Mouse (Mus musculus): ENCODE measurements around the gene Dgki. TPM values are rescaled to one million over a fixed set of nuclear protein-coding genes. Genes with fewer than 3 reads are reported as not detected.

The Dgki gene
- polyA plus RNA-seq (2017; shearing (Covaris generic)), result 0.63 TPM

GRCm38 (mm10) chr6:37299562-37300390 is at the start of gene Dgki:
Dgki (minus strand) TSS chr6:37300184.

GRCm38 (mm10) chr6:36809747-36810285 is 490.2 kb downstream of the Dgki start, which contains the start of gene Ptn:
Ptn (minus strand) TSS chr6:36810220.

Other genes with a start within 250 kb of the Dgki start
- 10.0 TPM for gene Creb3l2, start 142.0 kb upstream of the Dgki start, polyA plus RNA-seq (2017; shearing (Covaris generic))
- gene Akr1d1, start 230.0 kb upstream of the Dgki start, polyA plus RNA-seq (2017; shearing (Covaris generic)), result not detected

All from inflammation-experienced regulatory T-cells, adult 16 weeks (primary cell).